Mouse (Mus musculus): ENCODE data around the gene Gramd4. TPM values are rescaled to one million over a fixed set of nuclear protein-coding genes. Genes with fewer than 3 reads are reported as not detected.

Gramd4 gene
- 11.9 TPM for polyA plus RNA-seq (2014; fragmentation: Illumina TruSeq; extraction: RNeasy Lipid Tissue Mini Kit (QIAGEN cat#74804); ENCODE audit: insufficient read depth, low read depth, low replicate concordance)

GRCm38 (mm10) chr15:86057413-86057812 is at the start of gene Gramd4:
Gene Gramd4, plus strand, starts transcription at chr15:86057695.

GRCm38 (mm10) chr15:86033191-86033841 is 24.2 kb upstream of the Gramd4 start, which contains the start of gene Celsr1:
Gene Celsr1, minus strand, starts transcription at chr15:86033777.

GRCm38 (mm10) chr15:86185689-86186569 is 128.4 kb downstream of the Gramd4 start, which contains the start of gene Cerk:
Gene Cerk, minus strand, starts transcription at chr15:86186141.

Other genes starting within 250 kb of the Gramd4 start
- 34.2 TPM for gene Cdpf1, start 246.0 kb upstream of the Gramd4 start, polyA plus RNA-seq (2014; fragmentation: Illumina TruSeq; extraction: RNeasy Lipid Tissue Mini Kit (QIAGEN cat#74804); ENCODE audit: insufficient read depth, low read depth, low replicate concordance)
- gene Pkdrej, start 236.0 kb upstream of the Gramd4 start, polyA plus RNA-seq (2014; fragmentation: Illumina TruSeq; extraction: RNeasy Lipid Tissue Mini Kit (QIAGEN cat#74804); ENCODE audit: insufficient read depth, low read depth, low replicate concordance): 0.09 TPM
- 11.1 TPM for gene Ttc38, start 225.4 kb upstream of the Gramd4 start, polyA plus RNA-seq (2014; fragmentation: Illumina TruSeq; extraction: RNeasy Lipid Tissue Mini Kit (QIAGEN cat#74804); ENCODE audit: insufficient read depth, low read depth, low replicate concordance)
- 0.53 TPM for gene Gtse1, start 197.9 kb upstream of the Gramd4 start, polyA plus RNA-seq (2014; fragmentation: Illumina TruSeq; extraction: RNeasy Lipid Tissue Mini Kit (QIAGEN cat#74804); ENCODE audit: insufficient read depth, low read depth, low replicate concordance)
- 11.9 TPM for gene Trmu, start 178.4 kb upstream of the Gramd4 start, polyA plus RNA-seq (2014; fragmentation: Illumina TruSeq; extraction: RNeasy Lipid Tissue Mini Kit (QIAGEN cat#74804); ENCODE audit: insufficient read depth, low read depth, low replicate concordance)
- gene Celsr1, start 23.9 kb upstream of the Gramd4 start, polyA plus RNA-seq (2014; fragmentation: Illumina TruSeq; extraction: RNeasy Lipid Tissue Mini Kit (QIAGEN cat#74804); ENCODE audit: insufficient read depth, low read depth, low replicate concordance): 3.8 TPM
- 18.7 TPM for gene Cerk, start 128.4 kb downstream of the Gramd4 start, polyA plus RNA-seq (2014; fragmentation: Illumina TruSeq; extraction: RNeasy Lipid Tissue Mini Kit (QIAGEN cat#74804); ENCODE audit: insufficient read depth, low read depth, low replicate concordance)
- 15.9 TPM for gene Tbc1d22a, start 156.8 kb downstream of the Gramd4 start, polyA plus RNA-seq (2014; fragmentation: Illumina TruSeq; extraction: RNeasy Lipid Tissue Mini Kit (QIAGEN cat#74804); ENCODE audit: insufficient read depth, low read depth, low replicate concordance)

Data from lung, adult 10 weeks (tissue).